Mouse (Mus musculus) bone marrow, adult 2 months (tissue): ENCODE data around the gene Ngp.

Source experiments
- CTCF ChIP-seq: fragments of 200-500 bp; IDR thresholded peaks from 2 replicates; pipeline ENCODE4 v1.5.1; 2011; ENCODE audit warnings: low read length, control low read depth; ENCODE audit not compliant: control insufficient read depth, insufficient read depth
- POLR2A ChIP-seq: fragments of 200-500 bp; IDR thresholded peaks from 2 replicates; pipeline ENCODE4 v1.6.1; 2011; ENCODE audit warnings: low read depth, mild to moderate bottlenecking, control low read depth, low read length, borderline replicate concordance; ENCODE audit not compliant: control insufficient read depth

DNA sequence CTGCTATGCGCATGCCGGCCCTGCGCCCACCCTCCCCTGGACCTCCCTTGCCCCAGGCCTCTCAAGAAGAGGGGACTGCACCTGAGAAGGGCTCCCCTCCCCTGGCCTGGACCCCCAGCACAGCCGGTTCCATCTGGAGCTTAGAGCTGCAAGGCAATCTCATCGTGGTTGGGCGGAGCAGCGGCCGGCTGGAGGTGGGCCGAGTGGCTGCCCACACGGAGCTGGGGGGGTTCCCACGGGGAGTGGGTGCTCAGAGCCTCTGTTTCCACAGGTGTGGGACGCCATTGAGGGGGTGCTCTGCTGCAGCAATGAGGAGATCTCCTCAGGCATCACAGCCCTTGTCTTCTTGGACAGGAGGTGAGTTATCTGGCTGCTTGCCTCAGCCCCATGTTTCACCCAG lies 38.3 kb upstream of the Ngp start:
- TF ChIP-seq CTCF, result no peak
- no peak for TF ChIP-seq POLR2A
